Mouse (Mus musculus) liver, adult 2 months (tissue): ENCODE measurements at regions not wholly inside any gene's neighbourhood (a gene's known extent, or its start where the extent isn't known, plus 50 kb on each side); places are given as distances from the start of the nearest gene placed in this dataset.
A peak's percentile ranks its signal among the peaks of the same experiment; 100 is the strongest.

Source experiments
- DNase-seq: peaks from one replicate; pipeline ENCODE4 v3.0.0-alpha.2; 2011; ENCODE audit warnings: low read depth, low spot score; ENCODE audit errors: extremely low read depth
- H3K27ac ChIP-seq: fragments of 200-500 bp; replicated peaks from 2 replicates; pipeline ENCODE4 v1.5.1; 2012; ENCODE audit warnings: low read depth, mild to moderate bottlenecking, control low read depth, inconsistent platforms, low read length; ENCODE audit not compliant: insufficient read depth
- H3K27me3 ChIP-seq: fragments of 200-500 bp; 2 replicates; pipeline ENCODE4 v1.6.1; 2012; ENCODE audit warnings: mild to moderate bottlenecking, moderate library complexity, low read length, inconsistent platforms; ENCODE audit not compliant: control insufficient read depth, insufficient read depth
- H3K36me3 ChIP-seq: fragments of 200-500 bp; 2 replicates; pipeline ENCODE4 v1.6.1; 2012; ENCODE audit warnings: low read length, inconsistent platforms; ENCODE audit not compliant: control insufficient read depth, insufficient read depth
- H3K4me1 ChIP-seq: fragments of 200-500 bp; 2 replicates; pipeline ENCODE4 v1.6.1; 2011; ENCODE audit warnings: low read length; ENCODE audit not compliant: control insufficient read depth, insufficient read depth
- H3K4me3 ChIP-seq: fragments of 200-500 bp; 2 replicates; pipeline ENCODE4 v1.5.1; 2011; ENCODE audit warnings: low read depth, mild to moderate bottlenecking, control low read depth, low read length, moderate library complexity; ENCODE audit not compliant: insufficient read depth
- H3K79me2 ChIP-seq: fragments of 200-500 bp; 2 replicates; pipeline ENCODE4 v1.6.1; 2012; ENCODE audit warnings: inconsistent platforms, mild to moderate bottlenecking, low read length, moderate library complexity; ENCODE audit not compliant: control insufficient read depth, insufficient read depth
- H3K9ac ChIP-seq: fragments of 200-500 bp; 2 replicates; pipeline ENCODE4 v1.6.1; 2012; ENCODE audit warnings: low read depth, mild to moderate bottlenecking, control low read depth, inconsistent platforms, low read length
- CTCF ChIP-seq: fragments of 200-500 bp; IDR thresholded peaks from 2 replicates; pipeline ENCODE4 v1.5.1; 2011; ENCODE audit warnings: low read depth, low read length, control low read depth
- POLR2A ChIP-seq: fragments of 200-500 bp; IDR thresholded peaks from 2 replicates; pipeline ENCODE4 v1.6.1; 2011; ENCODE audit warnings: low read length, control low read depth; ENCODE audit not compliant: insufficient read depth; ENCODE audit errors: extremely low read depth
- WGBS: fragments of 180-500 bp; shearing (Covaris S2); methylation state at CpG from one replicate; pipeline ENCODE4 v1.1.7; 2018; 5-methylcytosine and 5-hydroxymethylcytosine counted together

DNA sequence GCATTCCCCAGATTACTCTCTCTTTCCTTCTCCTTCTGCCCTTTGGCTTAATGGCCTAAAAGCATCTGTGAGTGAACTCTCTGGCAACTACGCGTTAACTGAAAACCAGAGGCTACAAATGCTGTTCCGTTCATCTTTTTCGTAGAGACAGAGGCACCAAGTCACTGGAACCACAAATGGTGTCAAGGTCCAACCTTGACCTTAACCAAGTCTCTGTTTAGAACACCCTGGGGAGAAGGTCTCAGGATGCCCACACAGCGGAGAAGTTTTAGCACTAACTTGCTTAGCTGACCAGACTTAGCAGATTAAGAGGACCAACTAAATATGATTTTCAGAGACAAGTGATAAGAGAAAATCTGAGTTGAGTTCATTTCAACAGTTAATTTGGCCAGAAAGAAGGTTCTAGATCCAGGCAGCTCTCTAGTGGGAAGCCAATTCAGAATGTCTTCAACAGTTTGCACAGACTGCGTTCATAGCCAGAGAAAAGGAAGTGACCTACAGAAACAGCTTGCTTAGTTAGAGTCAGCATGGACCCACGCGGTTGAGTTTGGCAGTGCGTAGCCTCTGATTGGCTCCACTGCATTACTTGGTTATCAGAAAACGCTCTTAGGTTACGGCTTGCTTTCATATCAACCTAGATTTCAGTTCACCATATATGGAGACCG lies 169.8 kb downstream of the Ly86 start:
- Histone ChIP-seq H3K27ac (peak overlapping the region; percentile 50), H3K9ac (no peak overlapping the region), H3K4me1 (peaks cover 11% of the 10 kb centered on the region), H3K27me3 (no peaks in the 10 kb centered on the region), H3K4me3 (no peak overlapping the region), H3K79me2 (no peaks in the 10 kb centered on the region), H3K36me3 (no peaks in the 10 kb centered on the region)
- 82% methylated on average over 12 of the region's 12 CpGs for WGBS
- TF ChIP-seq CTCF (no peak), POLR2A (no peak)
- no peak for DNase-seq

DNA sequence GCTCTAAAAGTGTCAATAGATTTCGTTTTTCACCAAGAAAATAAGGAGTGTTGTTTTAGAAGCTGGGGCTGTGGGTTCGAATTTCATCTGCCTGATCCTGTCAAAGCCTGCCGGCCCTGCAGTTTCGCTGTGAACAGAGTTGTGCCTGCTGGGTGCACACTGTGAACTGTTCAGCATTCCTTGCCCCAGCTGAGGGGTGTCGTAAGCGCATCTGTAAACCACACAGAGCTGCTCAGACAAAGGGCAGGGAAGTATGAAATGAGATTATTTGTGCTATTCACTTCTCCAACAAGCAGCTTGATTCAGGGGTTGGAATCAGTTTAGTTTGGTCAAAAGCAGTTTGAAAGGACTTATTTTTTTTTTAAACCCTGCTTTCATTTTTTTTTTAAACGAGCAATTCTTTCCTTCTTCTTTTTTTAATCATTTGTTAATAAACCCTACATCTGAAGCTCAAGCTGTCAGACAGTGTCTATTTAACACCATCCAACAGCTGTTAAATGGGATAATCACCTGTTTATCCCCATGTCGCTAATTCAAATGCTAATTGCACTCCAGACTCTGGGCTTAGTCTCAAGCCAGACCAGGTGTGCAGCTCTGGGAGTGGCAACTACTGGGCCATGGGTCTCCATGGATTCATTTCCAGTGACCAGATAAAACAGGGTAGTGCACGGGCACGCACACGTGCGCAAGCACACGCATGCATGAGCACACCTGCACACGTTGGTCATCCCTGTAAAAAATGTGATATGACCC lies 172.2 kb downstream of the Ly86 start:
- Histone ChIP-seq H3K9ac (no peak overlapping the region), H3K79me2 (no peaks in the 10 kb centered on the region), H3K36me3 (no peaks in the 10 kb centered on the region), H3K4me1 (peaks cover 11% of the 10 kb centered on the region), H3K27ac (no peak overlapping the region), H3K4me3 (no peak overlapping the region), H3K27me3 (no peaks in the 10 kb centered on the region)
- WGBS, result 78% methylated on average over 14 of the region's 14 CpGs
- TF ChIP-seq POLR2A, result no peak
- DNase-seq, result no peak

DNA sequence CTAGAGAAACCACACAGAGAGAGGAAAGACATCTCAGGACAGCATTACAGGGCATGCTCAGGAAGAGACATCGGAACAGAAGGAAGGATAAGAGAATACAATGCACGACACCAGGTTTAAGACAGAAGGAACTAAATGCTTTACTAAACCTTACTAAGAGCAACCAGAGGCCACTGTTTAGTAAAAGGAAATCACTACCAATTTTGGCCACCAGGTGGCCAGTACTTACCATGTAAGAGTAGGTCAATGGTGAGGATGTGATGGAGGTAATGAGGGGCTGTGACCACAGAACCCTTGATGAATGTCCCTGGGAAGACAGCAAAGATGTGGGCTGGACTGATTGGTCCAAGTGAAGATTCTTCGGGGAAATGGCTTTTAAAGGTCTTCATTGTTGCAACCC lies 174.9 kb downstream of the Ly86 start:
- no peak overlapping the region for H3K4me3 ChIP-seq
- no peaks in the 10 kb centered on the region for H3K27me3 ChIP-seq
- WGBS, result 85% methylated on average over 3 of the region's 3 CpGs
- DNase-seq, result peak; percentile 62
- no peaks in the 10 kb centered on the region for H3K36me3 ChIP-seq
- no peak overlapping the region for H3K27ac ChIP-seq
- TF ChIP-seq POLR2A (no peak), CTCF (peak; percentile 42; the same call in 1 of the 2 replicates)
- no peaks in the 10 kb centered on the region for H3K79me2 ChIP-seq
- H3K9ac ChIP-seq, result no peak overlapping the region
- no peaks in the 10 kb centered on the region; the same call in 1 of the 2 replicates for H3K4me1 ChIP-seq

DNA sequence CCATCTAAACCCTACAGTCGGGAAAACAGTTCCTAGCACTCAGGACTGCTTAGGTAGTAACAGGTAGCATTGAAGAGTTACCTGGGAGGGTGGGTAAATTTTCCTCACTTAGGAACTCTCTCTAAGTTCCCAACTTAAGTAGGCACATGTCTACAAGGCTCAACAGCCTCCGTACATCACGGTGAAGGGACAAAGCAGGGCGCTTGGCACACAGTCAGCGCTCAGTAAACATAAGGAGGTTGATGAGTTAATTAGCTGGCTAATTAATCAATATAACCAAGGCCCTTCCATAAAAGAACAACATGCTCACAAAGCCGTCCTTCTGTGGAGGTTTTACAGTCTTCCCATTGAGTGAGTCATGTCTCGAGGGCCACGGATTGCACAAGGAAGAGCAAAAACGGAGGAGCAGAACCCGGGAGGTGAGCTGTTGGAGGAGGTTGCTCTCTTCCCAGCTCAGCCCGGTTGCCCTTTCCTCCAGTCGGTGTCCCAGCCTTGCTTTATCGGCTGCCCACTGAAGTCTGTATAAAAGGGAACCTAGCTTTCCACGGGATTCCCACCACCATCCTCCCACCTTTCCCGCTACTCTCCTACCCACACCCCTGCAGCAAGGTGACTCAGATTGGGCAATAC lies 180.2 kb downstream of the Ly86 start:
- TF ChIP-seq CTCF (no peak), POLR2A (no peak)
- no peak for DNase-seq
- Histone ChIP-seq H3K4me1 (peaks cover 3% of the 10 kb centered on the region; the same call in 1 of the 2 replicates), H3K27me3 (no peaks in the 10 kb centered on the region), H3K79me2 (no peaks in the 10 kb centered on the region), H3K36me3 (no peaks in the 10 kb centered on the region), H3K27ac (no peak overlapping the region), H3K4me3 (no peak overlapping the region), H3K9ac (no peak overlapping the region)
- WGBS, result 80% methylated on average over 15 of the region's 15 CpGs

DNA sequence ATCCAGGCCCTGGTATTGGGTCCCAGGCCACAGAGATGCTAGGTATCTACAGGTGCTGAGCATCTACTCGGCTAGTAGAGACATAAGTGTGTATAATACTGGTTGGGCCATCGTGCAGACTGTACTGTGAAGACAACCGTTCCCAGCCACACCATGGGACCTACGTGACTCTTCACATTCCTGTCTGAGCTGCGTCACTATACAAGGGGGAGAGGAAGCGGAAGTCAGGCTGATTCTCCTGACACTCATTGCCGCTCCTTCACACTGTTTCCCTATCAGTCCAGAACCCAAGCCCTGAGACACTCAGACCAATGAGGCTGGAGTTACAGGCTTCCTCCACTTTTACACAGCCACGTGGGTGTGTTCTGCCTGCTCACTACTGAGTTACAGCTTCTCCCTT lies 181.1 kb downstream of the Ly86 start:
- Histone ChIP-seq H3K27ac (no peak overlapping the region), H3K4me3 (no peak overlapping the region), H3K4me1 (peaks cover 3% of the 10 kb centered on the region; the same call in 1 of the 2 replicates), H3K9ac (no peak overlapping the region), H3K36me3 (no peaks in the 10 kb centered on the region), H3K79me2 (no peaks in the 10 kb centered on the region), H3K27me3 (no peaks in the 10 kb centered on the region)
- no peak for DNase-seq
- TF ChIP-seq POLR2A, result no peak
- 89% methylated on average over 8 of the region's 8 CpGs for WGBS
